Mouse (Mus musculus) ES-E14 (cell line): ENCODE data around the gene Fndc3b. TPM values are rescaled to one million over a fixed set of nuclear protein-coding genes. Genes with fewer than 3 reads are reported as not detected.

Experiments
- DNase-seq: peaks from one replicate; pipeline ENCODE4 v3.0.0-alpha.2; 2013; ENCODE audit warnings: low read depth, low spot score
- H3K27ac ChIP-seq: 2 replicates; pipeline ENCODE4 v1.5.1; 2012; ENCODE audit warnings: low read depth, mild to moderate bottlenecking, low read length, moderate library complexity, mixed read lengths; ENCODE audit not compliant: poor library complexity, insufficient read depth, severe bottlenecking
- H3K36me3 ChIP-seq: 2 replicates; pipeline ENCODE4 v1.6.1; 2012; ENCODE audit warnings: mild to moderate bottlenecking, low read length, moderate library complexity, mixed read lengths; ENCODE audit not compliant: control insufficient read depth, poor library complexity, insufficient read depth, severe bottlenecking
- H3K4me1 ChIP-seq, 2 experiments: fragments of 150-350 bp in 1 of 2; sonication (generic) in 1 of 2; 2 replicates each; pipeline ENCODE4 v1.6.1; 2012; ENCODE audit warnings: low read length in 2 of 2, mild to moderate bottlenecking in 1 of 2, mixed read lengths in 1 of 2; ENCODE audit not compliant: control insufficient read depth in 2 of 2, insufficient read depth in 2 of 2, poor library complexity in 1 of 2
- H3K4me3 ChIP-seq, 2 experiments: fragments of 150-350 bp in 1 of 2; sonication (generic) in 1 of 2; 2 replicates each; pipeline ENCODE4 v1.5.1; 2012; ENCODE audit warnings: low read length in 2 of 2, low read depth in 1 of 2, mild to moderate bottlenecking in 1 of 2, mixed read lengths in 1 of 2; ENCODE audit not compliant: insufficient read depth in 1 of 2, poor library complexity in 1 of 2, severe bottlenecking in 1 of 2
- H3K9ac ChIP-seq: 2 replicates; pipeline ENCODE4 v1.6.1; 2012; ENCODE audit warnings: low read depth, mild to moderate bottlenecking, low read length, mixed read lengths; ENCODE audit not compliant: poor library complexity, insufficient read depth, severe bottlenecking
- H3K9me3 ChIP-seq: fragments of 150-350 bp; sonication (generic); 2 replicates; pipeline ENCODE4 v1.6.1; 2012; ENCODE audit warnings: low read depth, mild to moderate bottlenecking, low read length; ENCODE audit not compliant: control insufficient read depth, insufficient read depth
- CHD2 ChIP-seq: IDR thresholded peaks from 2 replicates; pipeline ENCODE4 v1.6.1; 2014; ENCODE audit warnings: mild to moderate bottlenecking, low read depth, low read length, inconsistent platforms
- HCFC1 ChIP-seq: IDR thresholded peaks from 2 replicates; pipeline ENCODE4 v1.6.1; 2012; ENCODE audit warnings: low read length, inconsistent platforms, borderline replicate concordance; ENCODE audit not compliant: insufficient read depth
- MAFK ChIP-seq: IDR thresholded peaks from 2 replicates; pipeline ENCODE4 v1.6.1; 2014; ENCODE audit warnings: mild to moderate bottlenecking, low read depth, low read length, inconsistent platforms; ENCODE audit not compliant: insufficient read depth
- ZC3H11A ChIP-seq: IDR thresholded peaks from 2 replicates; pipeline ENCODE4 v1.6.1; 2012; ENCODE audit warnings: low read depth, mild to moderate bottlenecking, inconsistent platforms, low read length, borderline replicate concordance
- ZNF384 ChIP-seq: IDR thresholded peaks from 2 replicates; pipeline ENCODE4 v1.6.1; 2012; ENCODE audit warnings: low read depth, low read length, inconsistent platforms
- in situ Hi-C, 2 experiments: fragments of 600-800 bp; cut with MboI; formaldehyde crosslinking; loops; one replicate each; pipeline ENCODE4 v1.15.1; 2025; ENCODE audit warnings: low sequenced_read_pairs in 2 of 2, inconsistent platforms in 1 of 2; ENCODE audit not compliant: unreplicated experiment in 2 of 2
- total RNA-seq: library from RNA; depleted of rRNA; stranded (reverse); fragments of 300-350 nt; gene quantifications from 2 replicates; pipeline ENCODE4 v1.2.3, GENCODE M21; 2012

Gene Fndc3b
- total RNA-seq, 1 experiment: 16.6 TPM

DNA sequence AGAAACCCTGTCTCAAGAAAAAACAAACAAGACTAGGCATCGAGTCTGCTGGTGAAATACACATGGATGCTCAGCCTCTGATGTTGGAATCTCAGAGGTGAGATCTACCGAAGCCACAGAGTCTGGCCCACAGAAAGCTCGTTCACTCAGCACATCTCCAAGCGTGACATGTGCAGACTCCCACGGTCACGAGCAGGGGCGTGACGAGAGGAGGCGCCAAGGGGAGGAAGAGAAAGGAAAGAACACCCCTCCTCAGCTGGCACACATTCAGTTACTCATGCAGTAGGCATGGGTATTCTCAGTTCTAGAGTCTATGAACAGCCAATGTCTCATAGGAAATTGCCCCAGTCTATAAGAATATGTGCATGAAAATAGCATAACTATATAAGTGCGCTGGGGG lies 199.3 kb downstream of the Fndc3b start:
- no peaks in the 10 kb centered on the region for H3K36me3 ChIP-seq
- H3K9me3 ChIP-seq: no peaks in the 10 kb centered on the region
- TF ChIP-seq ZNF384 (no peak), CHD2 (no peak), MAFK (no peak), HCFC1 (no peak), ZC3H11A (no peak)
- no peak overlapping the region for H3K27ac ChIP-seq
- no peak overlapping the region for H3K4me3 ChIP-seq
- H3K9ac ChIP-seq: no peak overlapping the region
- peaks cover 0 to 2% of the 10 kb centered on the region in 2 experiments; a peak in 1 of 4 replicates for H3K4me1 ChIP-seq
- no peak for DNase-seq
- in situ Hi-C loops: no loop called here

DNA sequence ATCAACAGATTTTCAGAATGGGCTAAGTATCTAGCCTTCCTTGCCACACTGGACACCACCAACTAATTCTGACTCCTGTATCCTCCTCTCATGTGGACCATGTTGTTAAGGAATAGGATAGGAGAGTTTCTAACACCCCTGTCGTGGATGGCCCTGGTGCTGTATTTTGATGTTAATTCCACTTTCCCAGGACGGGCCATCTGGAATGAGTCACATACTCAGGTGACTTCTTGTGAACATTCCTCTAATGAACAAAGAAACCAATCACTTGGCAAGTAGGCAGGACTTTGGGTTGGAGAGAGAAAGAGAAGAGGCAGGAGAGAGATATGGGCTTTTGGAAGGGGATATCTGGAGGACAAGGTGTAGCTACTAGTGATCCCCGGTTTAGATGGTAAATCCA lies 204.2 kb downstream of the Fndc3b start:
- H3K4me3 ChIP-seq: no peak overlapping the region
- TF ChIP-seq ZC3H11A (no peak), ZNF384 (no peak), CHD2 (no peak), HCFC1 (no peak), MAFK (no peak)
- in situ Hi-C loops: no loop called here
- no peaks in the 10 kb centered on the region for H3K9me3 ChIP-seq
- DNase-seq: no peak
- H3K4me1 ChIP-seq: no peaks in the 10 kb centered on the region
- H3K9ac ChIP-seq: no peak overlapping the region
- H3K36me3 ChIP-seq: peaks cover 7% of the 10 kb centered on the region
- no peak overlapping the region for H3K27ac ChIP-seq

DNA sequence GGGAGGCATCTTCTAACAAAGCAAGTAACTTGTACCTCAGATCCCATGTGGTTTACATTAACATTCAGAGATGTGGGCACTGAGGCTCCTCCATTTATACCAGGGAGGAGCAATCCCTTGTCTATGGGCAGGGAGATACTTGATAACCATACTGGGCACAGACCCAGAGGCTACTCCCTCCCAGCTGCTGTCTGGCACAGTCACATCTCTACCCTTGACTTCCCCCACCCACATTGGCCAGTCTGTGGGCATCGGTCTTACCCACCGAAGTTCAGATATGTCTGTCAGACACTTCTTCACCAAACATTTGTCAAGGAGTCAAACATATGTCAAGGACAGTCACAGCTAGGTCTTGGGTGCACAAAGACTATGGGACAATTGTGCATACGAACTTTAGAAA lies 205.5 kb downstream of the Fndc3b start:
- TF ChIP-seq ZNF384 (no peak), MAFK (no peak), CHD2 (no peak), ZC3H11A (no peak), HCFC1 (no peak)
- H3K36me3 ChIP-seq: peaks cover 7% of the 10 kb centered on the region
- no peak overlapping the region for H3K4me3 ChIP-seq
- in situ Hi-C loops: no loop called here
- H3K9ac ChIP-seq: no peak overlapping the region
- H3K27ac ChIP-seq: no peak overlapping the region
- H3K9me3 ChIP-seq: no peaks in the 10 kb centered on the region
- no peaks in the 10 kb centered on the region for H3K4me1 ChIP-seq
- no peak for DNase-seq

DNA sequence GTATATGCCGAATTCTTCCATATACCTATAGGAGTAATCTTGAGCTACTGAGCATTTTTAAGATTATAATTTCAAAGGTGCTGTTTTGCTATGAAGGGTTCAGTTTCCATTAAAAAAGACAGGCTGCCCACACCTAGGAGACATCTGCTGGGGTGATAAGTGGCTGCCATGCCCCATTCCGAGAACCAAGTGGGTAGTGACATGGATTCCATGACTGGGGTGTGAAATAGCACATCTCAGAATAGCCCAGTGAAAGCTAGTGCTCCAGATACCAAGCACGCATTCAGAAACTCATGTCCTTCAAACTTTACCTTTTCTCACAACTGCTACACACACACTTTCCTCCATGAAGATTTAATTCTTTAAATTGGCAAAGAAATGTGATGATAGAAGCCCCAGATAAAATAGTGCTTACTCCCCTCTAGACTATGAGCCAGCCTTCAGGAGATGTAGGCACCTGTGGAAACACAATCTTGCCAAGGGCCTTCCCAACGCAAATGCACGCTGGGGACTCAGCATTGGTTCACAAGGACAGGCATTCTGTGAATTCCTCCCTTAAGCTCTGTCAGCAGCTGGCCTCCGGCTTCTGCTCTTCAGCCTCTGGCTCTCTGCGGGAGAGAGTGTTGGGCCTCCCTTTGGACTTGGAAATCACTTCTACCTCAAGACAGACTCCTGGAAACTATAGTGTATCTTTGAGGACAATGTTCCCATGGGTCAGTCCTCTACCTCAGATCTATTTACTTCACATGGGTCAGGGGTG lies 207.6 kb downstream of the Fndc3b start:
- Histone ChIP-seq H3K9me3 (no peaks in the 10 kb centered on the region), H3K4me3 (no peak overlapping the region), H3K36me3 (peaks cover 7% of the 10 kb centered on the region), H3K4me1 (no peaks in the 10 kb centered on the region), H3K9ac (no peak overlapping the region), H3K27ac (no peak overlapping the region)
- TF ChIP-seq CHD2 (no peak), ZC3H11A (no peak), MAFK (no peak), HCFC1 (no peak), ZNF384 (no peak)
- in situ Hi-C loops: no loop called here
- DNase-seq: no peak

DNA sequence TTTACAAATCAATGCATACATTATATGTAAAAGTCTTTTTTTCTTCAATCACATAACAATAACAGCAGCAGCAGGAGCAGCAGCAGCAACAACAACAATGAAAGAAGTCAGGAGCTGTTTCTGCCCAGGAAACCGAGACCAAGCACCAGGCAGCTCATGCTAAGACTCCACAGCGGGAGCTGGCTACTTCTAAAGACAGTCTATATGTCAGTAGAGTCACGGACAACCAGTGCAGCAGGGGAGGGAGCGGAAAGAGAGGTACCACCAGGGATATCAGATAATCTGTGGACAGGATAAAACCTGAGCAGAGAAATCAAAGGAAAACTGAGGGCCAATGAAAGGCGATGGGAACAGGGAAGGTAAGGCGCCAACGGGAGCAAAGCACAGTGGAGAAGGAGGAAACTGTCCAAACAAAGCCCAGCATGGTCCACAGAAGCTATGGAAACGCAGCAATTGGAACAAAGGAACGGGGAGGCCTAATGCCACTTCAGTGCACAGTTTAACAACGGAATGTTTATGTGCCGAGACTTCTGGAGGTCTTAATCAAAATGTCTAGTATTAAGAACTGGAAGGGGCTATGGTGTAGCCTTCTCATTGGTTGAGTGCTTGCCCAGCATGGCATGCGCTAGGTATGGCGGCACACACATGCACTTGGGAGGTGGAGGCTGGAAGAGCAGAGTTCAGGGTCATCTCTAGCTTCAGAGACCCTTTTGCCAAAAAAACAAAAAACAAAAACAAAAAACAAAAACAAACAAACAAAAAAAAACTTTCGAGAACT lies 215.6 kb downstream of the Fndc3b start:
- no peak for DNase-seq
- Histone ChIP-seq H3K27ac (no peak overlapping the region), H3K9me3 (no peaks in the 10 kb centered on the region), H3K4me3 (no peak overlapping the region), H3K36me3 (peaks cover 6% of the 10 kb centered on the region; the same call in 1 of the 2 replicates), H3K4me1 (no peaks in the 10 kb centered on the region), H3K9ac (no peak overlapping the region)
- TF ChIP-seq CHD2 (no peak), MAFK (no peak), ZC3H11A (no peak), HCFC1 (no peak), ZNF384 (no peak)
- in situ Hi-C loops: no loop called here
